Mouse (Mus musculus) liver, embryonic 15.5 days (tissue): Measurements from ENCODE around the gene Armc9. TPM values are rescaled to one million over a fixed set of nuclear protein-coding genes. Genes with fewer than 3 reads are reported as not detected.

Source experiments
- ATAC-seq: fragments of 200-750 bp; cut with Nextera tagmentation; 2 replicates; pipeline ENCODE4 v1.8.0; 2017; ENCODE audit warnings: moderate number of reproducible peaks, mild to moderate bottlenecking, moderate library complexity; ENCODE audit not compliant: insufficient read depth
- H3K27ac ChIP-seq: fragments of 300-500 bp; sonication (generic); replicated peaks from 2 replicates; pipeline ENCODE4 v1.5.1; 2015; ENCODE audit warnings: mild to moderate bottlenecking, inconsistent platforms
- H3K27me3 ChIP-seq: fragments of 300-500 bp; sonication (generic); 2 replicates; pipeline ENCODE4 v1.6.1; 2015; ENCODE audit warnings: mild to moderate bottlenecking, inconsistent platforms
- H3K36me3 ChIP-seq: fragments of 300-500 bp; sonication (generic); replicated peaks from 2 replicates; pipeline ENCODE4 v1.6.1; 2015; ENCODE audit warnings: moderate library complexity, mild to moderate bottlenecking, inconsistent platforms
- H3K4me1 ChIP-seq: fragments of 300-500 bp; sonication (generic); replicated peaks from 2 replicates; pipeline ENCODE4 v1.6.1; 2015; ENCODE audit warnings: inconsistent platforms
- H3K4me2 ChIP-seq: fragments of 300-500 bp; sonication (generic); 2 replicates; pipeline ENCODE4 v1.6.1; 2015; ENCODE audit warnings: moderate library complexity, mild to moderate bottlenecking, inconsistent platforms
- H3K4me3 ChIP-seq: fragments of 300-500 bp; sonication (generic); replicated peaks from 2 replicates; pipeline ENCODE4 v1.5.1; 2015; ENCODE audit warnings: mild to moderate bottlenecking, inconsistent platforms
- H3K9ac ChIP-seq: fragments of 300-500 bp; sonication (generic); 2 replicates; pipeline ENCODE4 v1.6.1; 2015; ENCODE audit warnings: moderate library complexity, mild to moderate bottlenecking, inconsistent platforms
- H3K9me3 ChIP-seq: fragments of 300-500 bp; sonication (generic); replicated peaks from 2 replicates; pipeline ENCODE4 v1.6.1; 2016; ENCODE audit warnings: inconsistent platforms
- WGBS: fragments of 180-500 bp; shearing (Covaris S2); methylation state at CpG from one replicate; pipeline ENCODE4 v1.1.7; 2015; ENCODE audit warnings: mixed read lengths; ENCODE audit not compliant: insufficient replicate concordance; 5-methylcytosine and 5-hydroxymethylcytosine counted together
- polyA plus RNA-seq: library from polyadenylated mRNA; unstranded; fragments of >200 nt; fragmentation: Nextera tagmentation; extraction: Ambion mirVana; gene quantifications from 2 replicates; pipeline ENCODE4 v1.2.1, GENCODE M21; 2015

Gene Armc9
- polyA plus RNA-seq, 1 experiment from 2014 or later, result 8.9 TPM

DNA sequence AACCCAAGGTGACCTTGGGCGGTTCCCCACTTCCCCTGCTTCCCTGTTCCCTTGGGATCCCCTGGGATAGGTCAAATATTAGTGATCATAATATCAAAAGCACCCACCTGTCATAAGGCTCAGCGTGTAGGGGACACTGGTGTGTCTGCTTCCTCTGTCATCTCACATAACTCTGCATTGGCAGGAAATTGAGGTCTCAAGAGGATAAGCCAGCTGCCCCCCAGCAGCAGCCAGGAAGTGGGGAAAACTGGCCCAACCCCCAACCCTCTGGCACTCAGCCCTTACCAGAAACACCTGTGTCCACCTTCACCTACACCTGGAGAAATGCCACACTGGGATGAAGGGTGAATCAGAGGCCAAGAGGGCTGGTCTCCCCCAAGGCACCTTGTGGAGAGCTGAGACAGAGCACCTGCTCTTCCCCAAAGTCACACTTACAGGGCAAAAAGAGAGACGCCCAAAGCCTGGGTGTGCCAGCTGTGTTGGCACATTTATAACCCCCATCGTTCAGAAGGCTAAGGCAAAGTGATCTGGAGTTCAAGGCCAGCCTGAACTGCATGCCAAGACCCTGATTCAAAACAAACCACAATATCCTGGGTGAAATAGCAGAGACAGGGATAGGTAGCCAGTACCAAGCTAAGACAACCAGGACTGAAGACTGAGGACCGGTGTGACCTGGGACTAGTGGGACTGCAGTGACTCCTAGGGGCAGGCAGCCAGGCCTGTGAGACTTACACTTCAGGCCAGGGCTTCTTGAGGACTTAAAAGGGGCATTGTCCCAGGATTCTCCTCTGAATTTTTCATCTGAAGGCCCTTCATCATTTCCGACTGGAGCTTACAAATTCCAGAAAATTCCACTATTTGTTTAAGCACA, 146.9 kb downstream of the Armc9 start:
- peaks cover 38% of the 10 kb centered on the region for H3K4me1 ChIP-seq
- no peak overlapping the region for H3K27ac ChIP-seq
- 26% methylated on average over 6 of the region's 6 CpGs for WGBS
- H3K9ac ChIP-seq, result no peak overlapping the region
- no peaks in the 10 kb centered on the region for H3K36me3 ChIP-seq
- H3K4me2 ChIP-seq, result no peak overlapping the region
- H3K27me3 ChIP-seq, result peaks cover 51% of the 10 kb centered on the region
- H3K4me3 ChIP-seq, result no peak overlapping the region
- no peaks in the 10 kb centered on the region for H3K9me3 ChIP-seq
- no peak for ATAC-seq

DNA sequence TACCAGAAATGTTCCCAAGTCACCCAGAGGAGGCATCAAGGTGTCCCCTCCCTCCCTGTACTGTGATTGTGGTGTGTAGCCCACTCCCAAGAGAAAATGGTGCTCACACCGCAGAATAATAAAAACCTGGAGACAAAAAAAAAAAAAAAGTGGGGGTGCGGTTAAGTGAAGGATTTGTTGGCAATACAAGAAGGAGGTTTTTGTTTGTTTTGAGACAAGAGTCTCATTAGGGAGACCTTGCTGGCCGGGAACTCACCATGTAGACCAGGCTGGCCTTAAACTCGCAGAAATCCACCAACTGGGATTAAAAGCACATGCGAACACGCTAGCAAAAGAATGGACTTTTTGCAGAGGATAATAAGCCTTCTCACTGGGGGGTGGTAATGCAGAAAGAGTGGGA, 148.0 kb downstream of the Armc9 start, which contains the start of gene B3gnt7:
Gene B3gnt7, plus strand, starts transcription at position 301 of the 400 bp plus-strand sequence.
- peaks cover 44% of the 10 kb centered on the region for H3K4me1 ChIP-seq

DNA sequence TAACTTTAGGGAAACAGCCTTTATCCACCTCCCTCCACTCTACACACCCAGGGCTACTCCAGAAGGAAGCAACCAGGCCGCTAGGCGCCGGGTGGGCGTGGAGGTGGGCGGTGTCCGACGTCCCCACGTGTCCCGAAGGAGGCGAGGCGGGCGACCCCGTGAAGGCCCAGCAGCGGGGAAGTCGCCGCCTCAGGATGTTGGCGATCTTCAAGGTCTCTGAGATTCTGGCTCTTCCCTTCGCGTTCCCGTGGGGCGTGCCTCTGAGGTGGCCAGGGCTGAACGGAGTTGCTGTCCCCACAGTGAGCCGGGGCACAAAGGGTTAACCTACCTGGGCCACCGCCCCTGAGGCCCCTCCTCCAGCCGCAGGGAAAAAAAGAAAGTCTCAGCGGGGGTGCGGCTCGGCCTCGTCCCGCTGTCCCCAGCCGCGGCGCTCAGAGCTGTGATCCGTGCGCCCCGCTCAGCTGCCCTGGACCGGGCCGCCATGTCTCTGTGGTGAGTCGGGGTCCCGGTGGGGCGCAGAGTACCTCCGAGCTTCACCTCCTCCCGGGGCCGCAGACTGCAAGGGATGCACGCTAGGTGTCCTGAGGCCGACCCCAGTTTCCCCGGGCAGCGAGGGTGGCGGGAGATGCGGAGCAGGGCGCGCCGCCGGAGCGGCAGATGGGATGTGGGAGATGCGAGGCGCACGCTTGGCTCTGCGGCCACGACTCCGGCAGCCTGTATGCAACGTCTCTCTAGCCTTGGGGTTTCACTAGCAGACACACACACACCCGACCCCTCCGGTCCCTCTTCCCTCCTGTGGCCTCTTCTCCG, 148.7 kb downstream of the Armc9 start:
- H3K27ac ChIP-seq, result no peak overlapping the region
- peak overlapping the region; percentile 30; the same call in 1 of the 2 replicates for H3K9ac ChIP-seq
- H3K4me3 ChIP-seq, result peak overlapping the region; percentile 57
- WGBS, result under 1% methylated on average over 65 of the region's 65 CpGs
- H3K27me3 ChIP-seq, result peaks cover 51% of the 10 kb centered on the region
- H3K36me3 ChIP-seq, result no peaks in the 10 kb centered on the region
- H3K9me3 ChIP-seq, result no peaks in the 10 kb centered on the region
- peak; percentile 54 for ATAC-seq
- peak overlapping the region; percentile 88 for H3K4me2 ChIP-seq
- peaks cover 47% of the 10 kb centered on the region for H3K4me1 ChIP-seq

More for the DNA sequence above, 148.0 kb downstream of the Armc9 start, which contains the start of gene B3gnt7:
- peak within 1 kb of the TSS; percentile 88 for H3K4me2 ChIP-seq
- peak within 1 kb of the TSS; percentile 30; the same call in 1 of the 2 replicates for H3K9ac ChIP-seq
- H3K4me3 ChIP-seq, result peak within 1 kb of the TSS; percentile 57
- H3K27ac ChIP-seq, result no peak within 1 kb of the TSS
- no peaks in the 10 kb centered on the region for H3K36me3 ChIP-seq
- H3K9me3 ChIP-seq, result no peaks in the 10 kb centered on the region
- H3K27me3 ChIP-seq, result peaks cover 51% of the 10 kb centered on the region
- 47% methylated on average over 6 of the region's 6 CpGs for WGBS
- no peak for ATAC-seq

- WGBS, result 2% methylated on average over 16 of the region's 16 CpGs
- no peaks in the 10 kb centered on the region for H3K36me3 ChIP-seq
- peak overlapping the region; percentile 57 for H3K4me3 ChIP-seq
- H3K4me1 ChIP-seq, result peaks cover 52% of the 10 kb centered on the region
- peak overlapping the region; percentile 30; the same call in 1 of the 2 replicates for H3K9ac ChIP-seq
- peaks cover 51% of the 10 kb centered on the region for H3K27me3 ChIP-seq
- no peak overlapping the region for H3K27ac ChIP-seq
- H3K9me3 ChIP-seq, result no peaks in the 10 kb centered on the region
- no peak for ATAC-seq
- peak overlapping the region; percentile 88 for H3K4me2 ChIP-seq
These were observed 149.3 kb downstream of the Armc9 start for GRCm38 (mm10) chr1:86303873-86304250.

DNA sequence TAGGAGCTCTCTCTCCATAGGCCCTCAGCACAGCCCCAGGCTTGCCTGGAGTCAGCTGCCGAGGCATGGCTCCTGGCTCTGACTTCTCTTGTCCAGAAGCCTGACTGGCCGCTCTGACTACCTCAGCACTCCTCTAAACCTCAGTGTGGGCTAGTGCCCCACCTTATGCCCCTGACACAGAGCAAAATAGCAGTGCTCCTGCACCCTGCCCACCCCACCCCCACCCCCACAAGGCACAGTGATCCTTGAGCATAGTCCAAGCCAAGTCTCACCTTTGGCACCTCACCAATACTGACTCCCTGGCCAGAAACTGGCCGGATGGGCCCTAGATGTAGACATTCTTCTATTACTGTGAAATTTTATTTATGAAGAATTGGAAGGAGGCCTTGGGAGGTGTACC, 152.1 kb downstream of the Armc9 start:
- Histone ChIP-seq H3K36me3 (no peaks in the 10 kb centered on the region), H3K27me3 (peaks cover 41% of the 10 kb centered on the region), H3K27ac (no peak overlapping the region), H3K4me2 (no peak overlapping the region), H3K9me3 (no peaks in the 10 kb centered on the region), H3K4me3 (no peak overlapping the region), H3K9ac (no peak overlapping the region), H3K4me1 (peaks cover 43% of the 10 kb centered on the region)
- ATAC-seq, result no peak
- WGBS, result 74% methylated on average over 3 of the region's 3 CpGs

DNA sequence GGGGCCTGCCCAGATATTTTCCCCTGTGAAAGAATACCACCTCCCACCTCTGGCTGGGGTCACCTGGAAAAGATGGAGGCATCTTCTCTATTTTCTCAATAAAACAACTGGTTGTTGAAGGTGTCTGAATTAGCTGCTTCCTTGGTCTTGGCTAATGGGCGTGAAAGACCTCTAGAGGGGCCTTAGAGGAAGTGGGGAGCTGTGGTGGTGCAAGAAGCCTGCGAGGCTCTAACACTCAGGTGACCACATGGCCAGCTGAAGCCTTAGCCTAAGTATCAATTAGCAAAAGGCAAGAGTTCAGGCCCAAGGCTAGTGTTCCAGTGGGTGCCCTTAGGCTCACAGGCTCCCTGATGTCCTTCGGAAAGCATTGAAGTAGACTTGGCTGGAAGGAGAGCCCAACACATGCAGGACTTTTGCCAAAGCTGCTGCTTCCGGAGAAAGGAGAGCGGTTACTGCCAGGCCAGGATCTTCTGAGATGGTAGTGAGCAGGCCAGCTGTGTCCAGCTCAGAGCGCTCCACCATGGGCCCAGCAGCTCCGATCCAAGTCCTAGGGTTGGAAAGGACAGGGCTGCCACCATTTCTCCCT, 152.7 kb downstream of the Armc9 start:
- no peak for ATAC-seq
- H3K27ac ChIP-seq, result no peak overlapping the region
- H3K9ac ChIP-seq, result no peak overlapping the region
- peaks cover 35% of the 10 kb centered on the region for H3K27me3 ChIP-seq
- peaks cover 37% of the 10 kb centered on the region for H3K4me1 ChIP-seq
- H3K4me2 ChIP-seq, result no peak overlapping the region
- no peaks in the 10 kb centered on the region for H3K9me3 ChIP-seq
- H3K36me3 ChIP-seq, result no peaks in the 10 kb centered on the region
- no peak overlapping the region for H3K4me3 ChIP-seq
- 68% methylated on average over 7 of the region's 7 CpGs for WGBS

GRCm38 (mm10) chr1:86307871-86308641, 153.5 kb downstream of the Armc9 start:
- Histone ChIP-seq H3K27ac (no peak overlapping the region), H3K4me3 (no peak overlapping the region), H3K9ac (no peak overlapping the region), H3K36me3 (no peaks in the 10 kb centered on the region), H3K4me2 (no peak overlapping the region), H3K9me3 (no peaks in the 10 kb centered on the region), H3K4me1 (peaks cover 35% of the 10 kb centered on the region), H3K27me3 (peaks cover 28% of the 10 kb centered on the region)
- no peak for ATAC-seq
- 41% methylated on average over 4 of the region's 4 CpGs for WGBS

- 83% methylated on average over 7 of the region's 7 CpGs for WGBS
- Histone ChIP-seq H3K4me1 (peaks cover 31% of the 10 kb centered on the region), H3K4me3 (no peak overlapping the region), H3K27me3 (peaks cover 15% of the 10 kb centered on the region), H3K9ac (no peak overlapping the region), H3K36me3 (no peaks in the 10 kb centered on the region), H3K27ac (no peak overlapping the region), H3K9me3 (no peaks in the 10 kb centered on the region), H3K4me2 (no peak overlapping the region)
- ATAC-seq, result no peak
These were observed 154.8 kb downstream of the Armc9 start for GRCm38 (mm10) chr1:86309270-86309833.

DNA sequence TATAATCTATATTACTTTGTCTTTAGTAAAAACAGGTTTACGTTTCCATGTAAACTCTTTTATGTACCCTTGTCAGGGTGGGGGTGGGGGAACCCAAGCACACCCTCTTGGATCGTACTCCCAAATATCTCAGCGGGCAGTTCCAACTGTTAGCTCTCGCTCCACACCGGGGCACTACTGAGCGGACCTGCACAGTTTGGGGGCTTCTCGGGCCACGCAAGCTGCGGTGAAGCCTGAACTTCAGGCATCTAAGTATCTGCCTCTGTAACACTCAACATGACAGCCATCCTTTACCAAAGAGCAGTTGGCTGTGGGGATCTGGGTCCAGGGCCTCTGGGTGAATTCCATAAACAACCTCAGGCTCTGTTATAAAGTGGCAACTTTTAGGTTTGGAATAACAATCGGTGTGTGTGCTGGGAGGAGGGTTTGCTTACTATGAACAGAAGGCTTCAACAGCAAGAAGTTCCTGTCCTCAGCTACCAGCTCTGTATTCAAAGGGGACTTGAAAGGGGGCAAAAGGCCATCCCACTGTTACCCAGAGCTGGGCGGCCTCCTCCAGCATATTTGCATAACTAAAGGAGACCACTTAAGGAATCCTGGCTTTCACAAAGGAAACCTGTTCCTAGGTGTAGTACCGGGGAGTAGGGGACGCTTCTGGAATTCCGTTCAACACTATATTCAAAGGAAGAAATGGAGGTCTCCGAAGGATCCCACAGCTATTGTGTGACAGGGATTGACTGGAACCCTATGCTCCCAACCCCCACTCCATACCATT, 156.1 kb downstream of the Armc9 start:
- no peak for ATAC-seq
- Histone ChIP-seq H3K4me3 (no peak overlapping the region), H3K9ac (no peak overlapping the region), H3K4me2 (no peak overlapping the region), H3K9me3 (no peaks in the 10 kb centered on the region), H3K27ac (no peak overlapping the region), H3K27me3 (0 out of 2 replicates have a peak, but pooled peaks cover 4% of the 10 kb centered on the region), H3K4me1 (peaks cover 33% of the 10 kb centered on the region), H3K36me3 (no peaks in the 10 kb centered on the region)
- WGBS, result 75% methylated on average over 15 of the region's 15 CpGs
